Mouse (Mus musculus) testis, adult 2 months (tissue): ENCODE measurements at regions not wholly inside any gene's neighbourhood (a gene's known extent, or its start where the extent isn't known, plus 50 kb on each side); places are given as distances from the start of the nearest gene placed in this dataset.

ENCODE experiments used
- CTCF ChIP-seq: fragments of 200-500 bp; IDR thresholded peaks from 2 replicates; pipeline ENCODE4 v1.5.1; 2012; ENCODE audit warnings: low read depth, mild to moderate bottlenecking, inconsistent platforms, low read length, moderate library complexity; ENCODE audit not compliant: control insufficient read depth, insufficient read depth, insufficient replicate concordance
- POLR2A ChIP-seq: fragments of 200-500 bp; IDR thresholded peaks from 2 replicates; pipeline ENCODE4 v1.6.1; 2012; ENCODE audit warnings: low read depth, mild to moderate bottlenecking, inconsistent platforms, low read length, moderate library complexity; ENCODE audit not compliant: control insufficient read depth

- TF ChIP-seq CTCF (no peak), POLR2A (no peak)
These were observed 70.8 kb upstream of the Gnaq start for GRCm38 (mm10) chr19:16061821-16062220.
